Mouse (Mus musculus): ENCODE data around the gene Spib. TPM values are rescaled to one million over a fixed set of nuclear protein-coding genes. Genes with fewer than 3 reads are reported as not detected.

Spib gene
- total RNA-seq, 1 experiment from 2014 or later = not detected

DNA sequence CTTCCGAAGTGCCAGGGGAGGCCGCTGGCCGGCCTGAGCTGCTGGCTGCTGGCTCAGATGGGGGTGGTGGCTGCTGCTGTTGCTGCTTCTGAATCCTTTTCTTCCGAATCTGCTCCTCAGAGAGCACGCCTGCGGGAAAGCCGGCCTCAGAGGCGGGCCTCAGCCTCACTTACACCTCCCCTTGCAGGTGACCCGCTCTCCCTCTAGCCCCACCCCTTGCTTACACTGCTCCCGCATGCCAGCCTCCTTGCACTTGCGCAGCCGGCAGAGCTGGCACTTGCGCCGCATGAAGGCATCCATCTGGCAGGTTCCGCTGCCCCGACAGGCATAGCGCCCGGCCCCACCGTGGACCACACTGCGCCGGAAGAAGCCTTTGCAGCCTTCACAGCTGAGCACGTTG is 19.9 kb upstream of the Spib start:
- ATAC-seq (replicated peaks in 1 of 2; ENCODE audit: insufficient read depth in 1 of 2, low FRiP score in 2 of 2, low TSS enrichment in 1 of 2, low read depth in 1 of 2, poor library complexity in 2 of 2, severe bottlenecking in 2 of 2) = no peak

DNA sequence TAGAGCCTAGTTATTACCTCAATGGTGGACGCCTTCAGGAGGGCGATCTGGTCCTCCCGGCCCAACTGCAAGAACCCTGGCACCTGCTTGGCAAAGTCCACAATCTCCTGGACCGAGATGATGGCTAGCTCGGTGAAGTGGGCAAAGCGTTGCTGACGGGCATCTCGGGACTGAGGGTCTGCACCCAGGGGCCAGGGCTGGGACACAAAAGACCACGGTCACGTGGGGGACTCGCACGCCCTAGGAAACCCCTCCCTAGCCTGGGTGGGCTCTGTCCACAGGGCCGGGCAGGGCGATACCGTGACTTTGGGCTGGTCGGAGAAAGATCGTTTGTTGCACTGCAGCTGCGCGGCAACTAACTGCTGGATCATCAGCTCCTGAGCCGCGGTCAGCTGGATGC is 19.4 kb upstream of the Spib start:
- ATAC-seq (replicated peaks in 1 of 2; ENCODE audit: insufficient read depth in 1 of 2, low FRiP score in 2 of 2, low TSS enrichment in 1 of 2, low read depth in 1 of 2, poor library complexity in 2 of 2, severe bottlenecking in 2 of 2) = no peak

GRCm38 (mm10) chr7:44550409-44550678 is 18.5 kb upstream of the Spib start:
- no peak for ATAC-seq (replicated peaks in 1 of 2; ENCODE audit: insufficient read depth in 1 of 2, low FRiP score in 2 of 2, low TSS enrichment in 1 of 2, low read depth in 1 of 2, poor library complexity in 2 of 2, severe bottlenecking in 2 of 2)

DNA sequence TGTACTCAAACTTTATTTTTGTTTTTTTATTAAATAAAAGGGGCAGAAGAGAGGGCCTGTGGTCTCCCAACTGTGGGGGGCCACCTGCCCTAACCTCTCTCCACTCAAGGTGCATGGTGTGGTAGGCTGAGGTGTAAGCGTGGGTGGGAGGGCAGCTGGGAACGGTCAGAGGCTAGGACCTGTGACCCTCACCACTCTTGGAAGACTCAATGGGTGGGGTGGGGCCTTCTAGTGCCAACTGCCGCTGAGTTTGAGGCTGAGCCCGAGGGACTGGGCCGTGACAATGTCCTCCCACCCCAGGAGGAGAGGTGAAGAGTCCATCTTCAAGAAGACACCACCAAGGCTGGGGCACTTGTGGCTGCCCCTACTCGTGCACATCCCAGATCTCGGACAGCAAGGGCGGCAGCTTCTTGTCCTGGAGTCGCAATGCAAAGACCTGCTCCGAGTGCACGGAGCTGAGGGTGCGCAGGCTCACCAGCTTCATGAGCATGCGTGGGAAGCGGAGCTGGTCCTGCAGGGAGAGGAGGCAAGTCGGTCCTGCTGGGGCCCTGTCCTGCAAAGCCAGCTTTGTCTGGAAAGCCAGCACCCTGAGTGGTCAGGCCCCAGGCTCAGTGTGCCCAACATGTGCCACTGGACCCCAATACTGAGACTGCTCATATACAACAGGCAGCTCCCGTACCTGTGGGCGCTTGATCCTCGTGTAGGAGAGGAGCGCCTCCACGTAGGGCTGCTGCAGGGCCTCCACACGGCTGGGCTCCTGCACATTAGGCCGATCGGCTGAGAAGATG is 17.9 kb upstream of the Spib start:
- no peak for ATAC-seq (replicated peaks in 1 of 2; ENCODE audit: insufficient read depth in 1 of 2, low FRiP score in 2 of 2, low TSS enrichment in 1 of 2, low read depth in 1 of 2, poor library complexity in 2 of 2, severe bottlenecking in 2 of 2)

DNA sequence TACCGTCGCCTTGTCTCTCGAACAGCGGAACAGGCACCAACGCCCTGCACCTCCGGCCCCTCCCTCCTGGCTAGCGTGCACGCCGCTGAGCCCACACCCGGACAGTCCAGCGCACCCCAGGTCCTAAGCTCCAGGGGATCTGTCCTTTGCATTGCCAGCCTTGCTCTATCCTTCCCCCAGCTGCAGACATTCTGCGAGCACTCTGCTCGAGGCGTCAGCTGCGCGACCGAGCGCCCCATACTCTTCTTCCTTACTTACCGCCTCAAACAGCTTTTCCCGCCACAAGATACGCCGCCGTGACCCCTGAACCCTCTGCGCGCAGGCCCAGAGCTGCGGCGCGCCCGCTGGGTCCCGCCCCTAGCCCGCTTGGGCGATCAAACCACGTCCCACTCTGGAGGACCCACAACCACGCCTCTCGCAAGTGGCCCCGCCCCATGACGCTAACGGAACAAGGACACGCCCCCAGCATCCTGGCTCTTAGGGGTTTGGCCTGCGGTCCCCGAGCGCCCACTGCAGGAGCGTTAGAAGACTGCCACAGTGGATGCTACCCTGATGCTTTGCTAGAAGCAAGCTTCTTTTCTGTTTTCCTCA is 16.7 kb upstream of the Spib start, which contains the start of gene Pold1:
Gene Pold1 (minus strand): TSS at position 353 of the 591 bp plus-strand sequence.
- peak; percentile 84 to 85 for ATAC-seq (replicated peaks in 1 of 2; ENCODE audit: insufficient read depth in 1 of 2, low FRiP score in 2 of 2, low TSS enrichment in 1 of 2, low read depth in 1 of 2, poor library complexity in 2 of 2, severe bottlenecking in 2 of 2)

DNA sequence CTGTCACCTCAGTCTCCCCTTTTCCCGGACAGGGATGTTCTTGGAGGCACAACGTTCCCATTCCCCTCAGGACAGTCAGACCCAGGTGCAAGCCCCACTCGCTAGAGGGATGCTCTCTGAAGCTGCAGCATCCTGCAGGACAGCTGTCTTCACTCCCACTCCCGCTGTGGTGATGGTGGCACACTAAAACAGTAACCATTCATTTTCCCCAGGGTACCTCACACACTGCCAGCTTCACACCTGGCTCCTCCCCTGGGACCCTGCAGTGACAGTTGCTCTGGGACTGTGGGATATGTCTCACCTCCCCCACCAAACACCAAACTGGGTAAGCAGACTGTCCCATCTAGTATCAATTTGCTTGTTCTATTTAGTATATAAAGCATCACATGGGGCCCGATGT is 15.9 kb upstream of the Spib start:
- ATAC-seq (replicated peaks in 1 of 2; ENCODE audit: insufficient read depth in 1 of 2, low FRiP score in 2 of 2, low TSS enrichment in 1 of 2, low read depth in 1 of 2, poor library complexity in 2 of 2, severe bottlenecking in 2 of 2) = no peak

GRCm38 (mm10) chr7:44547041-44547440 is 15.2 kb upstream of the Spib start:
- no peak for ATAC-seq (replicated peaks in 1 of 2; ENCODE audit: insufficient read depth in 1 of 2, low FRiP score in 2 of 2, low TSS enrichment in 1 of 2, low read depth in 1 of 2, poor library complexity in 2 of 2, severe bottlenecking in 2 of 2)

DNA sequence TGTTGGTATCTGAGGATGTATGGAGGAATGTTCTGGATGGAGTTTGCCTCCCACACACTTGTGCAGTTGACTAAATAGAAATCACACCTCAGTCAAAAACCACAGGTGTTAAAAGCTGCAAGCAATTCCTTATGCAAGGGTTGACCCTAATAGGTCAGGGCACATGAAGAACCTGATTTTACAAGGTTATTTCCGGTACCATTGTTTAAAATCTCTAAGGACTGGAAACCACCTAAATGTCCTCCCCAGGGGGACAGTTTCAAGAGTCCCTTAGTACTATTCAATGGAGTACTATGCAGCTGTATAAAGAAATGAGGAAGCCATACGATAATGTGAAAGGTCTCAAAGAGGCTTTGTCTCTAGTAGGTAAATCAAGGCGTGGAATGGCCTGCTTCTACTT is 14.4 kb upstream of the Spib start:
- no peak for ATAC-seq (replicated peaks in 1 of 2; ENCODE audit: insufficient read depth in 1 of 2, low FRiP score in 2 of 2, low TSS enrichment in 1 of 2, low read depth in 1 of 2, poor library complexity in 2 of 2, severe bottlenecking in 2 of 2)

DNA sequence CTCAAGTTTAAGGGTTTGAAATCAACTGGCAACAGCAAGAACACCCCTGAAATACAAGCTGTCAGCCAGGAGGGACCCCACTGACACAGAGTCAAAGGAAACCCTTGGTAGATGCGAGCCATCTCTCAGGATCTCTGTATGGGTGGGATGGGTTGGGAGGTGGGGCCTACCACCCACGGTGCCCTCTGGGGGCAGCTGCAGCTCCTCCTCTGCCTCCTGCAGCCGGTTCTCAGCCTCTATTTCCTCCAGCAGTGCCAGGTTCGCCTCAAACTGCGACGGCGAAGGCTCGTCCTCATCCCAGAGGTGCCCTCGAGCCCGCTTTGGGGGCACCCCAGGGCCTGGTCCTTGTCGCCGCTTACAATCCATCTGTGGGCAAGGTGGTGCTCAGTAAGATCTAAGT is 11.2 kb upstream of the Spib start:
- ATAC-seq (replicated peaks in 1 of 2; ENCODE audit: insufficient read depth in 1 of 2, low FRiP score in 2 of 2, low TSS enrichment in 1 of 2, low read depth in 1 of 2, poor library complexity in 2 of 2, severe bottlenecking in 2 of 2) = no peak

- no peak for ATAC-seq (replicated peaks in 1 of 2; ENCODE audit: insufficient read depth in 1 of 2, low FRiP score in 2 of 2, low TSS enrichment in 1 of 2, low read depth in 1 of 2, poor library complexity in 2 of 2, severe bottlenecking in 2 of 2)
Measured at GRCm38 (mm10) chr7:44542555-44542954, 10.7 kb upstream of the Spib start.

GRCm38 (mm10) chr7:44538756-44539624 is 7.1 kb upstream of the Spib start:
- ATAC-seq (replicated peaks in 1 of 2; ENCODE audit: insufficient read depth in 1 of 2, low FRiP score in 2 of 2, low TSS enrichment in 1 of 2, low read depth in 1 of 2, poor library complexity in 2 of 2, severe bottlenecking in 2 of 2) = no peak

DNA sequence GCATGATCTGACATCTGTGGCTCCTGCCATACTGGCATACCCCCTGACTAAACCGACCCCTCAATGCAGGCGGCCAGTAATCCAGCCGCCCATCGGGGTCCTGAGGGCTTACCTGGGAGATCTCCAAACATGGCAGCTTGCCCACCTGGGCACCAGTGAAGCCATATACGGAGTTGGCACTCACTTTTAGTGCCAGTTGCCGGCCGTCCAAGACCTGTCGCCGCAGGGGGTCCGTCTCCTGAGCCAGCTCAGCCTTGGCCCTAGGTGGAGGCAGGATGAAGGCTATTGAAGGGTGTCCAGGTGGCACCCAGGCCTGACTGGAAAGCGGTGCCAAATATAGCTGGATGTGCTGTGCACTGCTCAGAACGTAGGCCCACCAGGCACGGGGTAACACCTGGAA is 5.6 kb upstream of the Spib start:
- no peak for ATAC-seq (replicated peaks in 1 of 2; ENCODE audit: insufficient read depth in 1 of 2, low FRiP score in 2 of 2, low TSS enrichment in 1 of 2, low read depth in 1 of 2, poor library complexity in 2 of 2, severe bottlenecking in 2 of 2)

- ATAC-seq (replicated peaks in 1 of 2; ENCODE audit: insufficient read depth in 1 of 2, low FRiP score in 2 of 2, low TSS enrichment in 1 of 2, low read depth in 1 of 2, poor library complexity in 2 of 2, severe bottlenecking in 2 of 2) = no peak
Measured at GRCm38 (mm10) chr7:44537009-44537408, 5.1 kb upstream of the Spib start.

GRCm38 (mm10) chr7:44536590-44536968 is 4.7 kb upstream of the Spib start:
- ATAC-seq (replicated peaks in 1 of 2; ENCODE audit: insufficient read depth in 1 of 2, low FRiP score in 2 of 2, low TSS enrichment in 1 of 2, low read depth in 1 of 2, poor library complexity in 2 of 2, severe bottlenecking in 2 of 2) = no peak

GRCm38 (mm10) chr7:44535657-44536589 is 4.1 kb upstream of the Spib start:
- no peak for ATAC-seq (replicated peaks in 1 of 2; ENCODE audit: insufficient read depth in 1 of 2, low FRiP score in 2 of 2, low TSS enrichment in 1 of 2, low read depth in 1 of 2, poor library complexity in 2 of 2, severe bottlenecking in 2 of 2)

DNA sequence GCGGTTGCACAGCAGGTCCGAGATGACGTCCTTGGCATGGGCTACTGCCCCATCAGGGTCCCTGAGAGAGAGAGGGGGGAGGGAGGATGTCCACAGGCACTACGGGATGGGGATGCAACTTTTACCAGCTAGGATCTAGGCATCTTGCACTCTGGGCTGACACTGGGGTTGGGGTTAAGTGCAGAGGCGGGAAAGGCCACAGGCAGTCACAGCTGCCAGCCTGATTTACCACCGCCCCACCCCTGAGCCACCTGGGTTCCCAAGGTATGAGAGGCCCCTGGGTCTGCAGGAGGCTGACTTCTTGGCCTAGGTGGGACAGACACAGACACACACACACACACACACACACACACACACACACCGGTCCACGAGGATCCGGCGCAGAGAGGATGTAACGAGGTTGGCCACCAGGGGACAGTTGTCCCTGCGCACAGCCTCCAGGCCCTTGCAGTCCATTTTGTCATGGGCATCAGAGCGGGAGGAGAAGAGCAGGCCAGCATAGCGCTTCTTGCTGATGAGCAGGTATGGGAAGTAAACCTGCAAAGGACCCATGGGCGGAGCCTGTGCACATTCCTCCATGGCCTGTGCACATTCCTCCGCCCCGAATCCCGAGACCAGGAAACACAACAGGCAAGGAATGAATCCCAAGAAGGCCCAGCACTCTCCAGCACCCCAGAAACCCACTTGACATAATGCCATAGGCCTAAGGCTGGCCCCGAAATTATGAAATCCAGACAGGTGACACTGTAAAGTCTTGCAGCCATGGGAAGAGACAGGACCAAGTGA is 3.0 kb upstream of the Spib start:
- ATAC-seq (replicated peaks in 1 of 2; ENCODE audit: insufficient read depth in 1 of 2, low FRiP score in 2 of 2, low TSS enrichment in 1 of 2, low read depth in 1 of 2, poor library complexity in 2 of 2, severe bottlenecking in 2 of 2) = no peak

DNA sequence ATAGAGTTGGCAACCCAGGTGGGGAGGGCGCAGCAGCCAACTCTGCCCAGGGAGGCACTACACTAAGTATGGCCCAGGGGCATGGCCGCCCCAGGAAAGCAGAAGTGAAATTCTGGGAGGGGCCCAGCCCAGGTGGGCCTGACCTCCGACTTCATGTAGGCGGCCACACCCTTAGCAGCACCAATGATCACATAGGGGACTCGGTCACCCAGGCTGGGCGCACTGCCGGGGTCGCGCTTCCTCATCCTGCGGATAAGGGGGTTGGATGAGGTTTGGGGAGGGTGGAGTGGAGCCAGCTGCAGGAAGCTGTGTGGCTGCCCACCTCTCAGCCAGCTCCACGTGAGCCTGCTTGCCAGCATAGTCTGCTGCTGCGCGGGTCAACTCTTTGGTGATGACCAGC is 2.4 kb upstream of the Spib start:
- ATAC-seq (replicated peaks in 1 of 2; ENCODE audit: insufficient read depth in 1 of 2, low FRiP score in 2 of 2, low TSS enrichment in 1 of 2, low read depth in 1 of 2, poor library complexity in 2 of 2, severe bottlenecking in 2 of 2) = peak; percentile 46 to 57

Measured in hematopoietic stem cell, adult 5-6 weeks (primary cell).